Mouse (Mus musculus) B cell, adult 62 days (primary cell): ENCODE results near the gene 2610002M06Rik. TPM values are rescaled to one million over a fixed set of nuclear protein-coding genes. Genes with fewer than 3 reads are reported as not detected.

Source experiments
- total RNA-seq: library from RNA; stranded (reverse); gene quantifications from 4 replicates; pipeline ENCODE4 v1.2.4, GENCODE M21; 2023

Gene 2610002M06Rik
- 10.4 to 12.3 TPM (median 10.8 TPM) in 4 replicates for total RNA-seq

GRCm38 (mm10) chrX:107816218-107816554, at the start of gene 2610002M06Rik:
2610002M06Rik (minus strand) TSS chrX:107816334.

GRCm38 (mm10) chrX:107792290-107792689, 23.8 kb downstream of the 2610002M06Rik start, which contains the start of gene Tent5d:
Tent5d (plus strand) TSS chrX:107792590.

Other genes with a start within 250 kb of the 2610002M06Rik start
- gene Tbx22, start 148.4 kb downstream of the 2610002M06Rik start, total RNA-seq: not detected in 4 replicates
- not detected in 4 replicates for gene Tent5d, start 23.7 kb downstream of the 2610002M06Rik start, total RNA-seq
- gene Gm732, start 132.1 kb upstream of the 2610002M06Rik start, total RNA-seq: not detected in 4 replicates